In genomic region chr4:70331181-70331580, GRCm38 (mm10) we compare ENCODE assay signal across 20 mouse cellular contexts.
DNase-seq lines count a peak whose midpoint lies in the region; TF ChIP-seq lines count a peak whose summit lies in the region.
"Had no signal": no experiment of that assay in that cellular context is flagged by ENCODE, and none has a peak within 500 bp of the region (broad histone marks: within the 10 kb centered on the region; RNA-seq: fewer than 3 reads in every experiment).

No protein-coding gene starts in this region.

- H3K27ac ChIP-seq in thymus, adult 2 months (ENCODE audit: control insufficient read depth, insufficient read depth, low read length): peak overlapping the region; percentile 78
- H3K27ac ChIP-seq in cerebellum, adult 2 months (ENCODE audit: insufficient read depth, low read length): no peak overlapping the region
- H3K27ac ChIP-seq: forebrain, embryonic 10.5 days; gastrocnemius, adult 2 months; heart, adult 2 months; hindbrain, embryonic 14.5 days; hindbrain, postnatal 0 days had no signal

- no peak for TF ChIP-seq CTCF in thymus, adult 2 months (IDR thresholded peaks at IDR 0.05; ENCODE audit: borderline replicate concordance, control insufficient read depth, extremely low read depth, insufficient read depth, low read length, poor library complexity)
- no peak for TF ChIP-seq CTCF in cerebellum, adult 2 months (IDR thresholded peaks at IDR 0.05; ENCODE audit: borderline replicate concordance, insufficient read depth, low read depth, low read length)

- H3K4me3 ChIP-seq in thymus, adult 2 months (ENCODE audit: control insufficient read depth, insufficient read depth, low read length): no peak overlapping the region
- no peak overlapping the region for H3K4me3 ChIP-seq in cerebellum, adult 2 months (replicated peaks; ENCODE audit: insufficient read depth, low read depth, low read length)
- H3K4me3 ChIP-seq: forebrain, embryonic 10.5 days; gastrocnemius, adult 2 months; heart, adult 2 months had no signal

- H3K27me3 ChIP-seq in thymus, adult 2 months (ENCODE audit: control insufficient read depth, insufficient read depth, low read length): no peaks in the 10 kb centered on the region
- no peaks in the 10 kb centered on the region for H3K27me3 ChIP-seq in cerebellum, adult 2 months (ENCODE audit: control insufficient read depth, insufficient read depth, low read length)

- peak; percentile 23 for DNase-seq in thymus, adult 2 months
- peak; percentile 61 for DNase-seq in thymus, postnatal 0 days (ENCODE audit: low spot score)
- peak; percentile 37 for DNase-seq in thymus, postnatal 25 days
- DNase-seq in cerebellum, adult 2 months: no peak
- DNase-seq in lung, adult 18-20 months: no peak
- no peak for DNase-seq in spleen, postnatal 4 days (ENCODE audit: low spot score in 2 of 2)
- DNase-seq: adrenal gland, adult 2 months; adrenal gland, postnatal 14 days; cerebellum, adult 11 months; cerebellum, adult 8-10 months; cerebellum, postnatal 14 days; forebrain, postnatal 0 days; gastrocnemius, adult 2 months; gastrocnemius, postnatal 14 days; heart, adult 2 months; heart, postnatal 10 days; heart, postnatal 4 days had no signal

- TF ChIP-seq POLR2A in thymus, adult 2 months (IDR thresholded peaks at IDR 0.05; ENCODE audit: control insufficient read depth, extremely low read depth, insufficient read depth, low read length, poor library complexity): no peak
- no peak for TF ChIP-seq POLR2A in cerebellum, adult 2 months (IDR thresholded peaks at IDR 0.05; ENCODE audit: borderline replicate concordance, insufficient read depth, low read length)

- no peaks in the 10 kb centered on the region for H3K36me3 ChIP-seq in thymus, adult 2 months (ENCODE audit: control insufficient read depth, insufficient read depth, low read length)

- 7% methylated on average over 6 of the region's 6 CpGs for WGBS in thymus, adult 2 months
- WGBS in cerebellum, adult 2 months: 92% methylated on average over 6 of the region's 6 CpGs

- peaks cover 24% of the 10 kb centered on the region for H3K4me1 ChIP-seq in thymus, adult 2 months (replicated peaks; ENCODE audit: control insufficient read depth, insufficient read depth, low read length)
- H3K4me1 ChIP-seq in cerebellum, adult 2 months (ENCODE audit: control insufficient read depth, insufficient read depth, low read length): peaks cover 2% of the 10 kb centered on the region; the same call in 1 of the 2 replicates

Comparison
In these comparisons a context has a peak if more than half of its experiments do, and no peak if none do; other contexts are left out.
1. DNase-seq: peak in thymus, adult 2 months (single experiment), thymus, postnatal 0 days (single experiment) and thymus, postnatal 25 days (single experiment); none in cerebellum, adult 2 months (0 of 2), lung, adult 18-20 months (0 of 2) and spleen, postnatal 4 days (0 of 2).